Mouse (Mus musculus): Measurements from ENCODE around the gene Grm5. TPM values are rescaled to one million over a fixed set of nuclear protein-coding genes. Genes with fewer than 3 reads are reported as not detected.

Grm5 gene
- polyA plus RNA-seq, 1 experiment from 2014 or later: not detected

GRCm38 (mm10) chr7:87587976-87588375 is 4.0 kb downstream of the Grm5 start:
- no peak overlapping the region for H3K4me3 ChIP-seq (ENCODE audit: low read depth, low read length)
- H3K4me2 ChIP-seq (replicated peaks; ENCODE audit: low read depth, low read length): no peak overlapping the region
- DNase-seq (ENCODE audit: low spot score): peak; percentile 28
- WGBS: 16% methylated on average over 1 of the region's 1 CpGs
- H3K4me1 ChIP-seq (ENCODE audit: insufficient read depth, low read depth, low read length): no peaks in the 10 kb centered on the region
- H3K9ac ChIP-seq (replicated peaks; ENCODE audit: low read depth): no peak overlapping the region
- ATAC-seq: no peak
- H3K9me3 ChIP-seq (ENCODE audit: low read length): no peaks in the 10 kb centered on the region
- TF ChIP-seq EP300 (IDR thresholded peaks at IDR 0.05): no peak
- TF ChIP-seq CTCF (IDR thresholded peaks at IDR 0.05): no peak
- 0 out of 2 replicates have a peak, but pooled peaks cover 3% of the 10 kb centered on the region for H3K27me3 ChIP-seq (replicated peaks; ENCODE audit: insufficient read depth, low read length)
- no peak overlapping the region for H3K27ac ChIP-seq (ENCODE audit: low read length)
- H3K36me3 ChIP-seq (ENCODE audit: insufficient read depth, low read length): no peaks in the 10 kb centered on the region

GRCm38 (mm10) chr7:87626251-87626650 is 42.3 kb downstream of the Grm5 start:
- Histone ChIP-seq H3K4me3 (ENCODE audit: low read depth, low read length) (no peak overlapping the region), H3K9ac (replicated peaks; ENCODE audit: low read depth) (no peak overlapping the region), H3K4me2 (replicated peaks; ENCODE audit: low read depth, low read length) (no peak overlapping the region), H3K27me3 (replicated peaks; ENCODE audit: insufficient read depth, low read length) (no peaks in the 10 kb centered on the region), H3K27ac (ENCODE audit: low read length) (no peak overlapping the region), H3K9me3 (ENCODE audit: low read length) (no peaks in the 10 kb centered on the region), H3K36me3 (ENCODE audit: insufficient read depth, low read length) (no peaks in the 10 kb centered on the region), H3K4me1 (ENCODE audit: insufficient read depth, low read depth, low read length) (no peaks in the 10 kb centered on the region)
- 49% methylated on average over 2 of the region's 2 CpGs for whole genome bisulfite sequencing
- ATAC-seq (no peak), DNase-seq (ENCODE audit: low spot score) (no peak)
- no peak for TF ChIP-seq CTCF (IDR thresholded peaks at IDR 0.05)

- Histone ChIP-seq H3K9me3 (ENCODE audit: low read length) (no peaks in the 10 kb centered on the region), H3K9ac (replicated peaks; ENCODE audit: low read depth) (no peak overlapping the region), H3K36me3 (ENCODE audit: insufficient read depth, low read length) (no peaks in the 10 kb centered on the region), H3K4me3 (ENCODE audit: low read depth, low read length) (no peak overlapping the region), H3K27ac (ENCODE audit: low read length) (no peak overlapping the region), H3K4me1 (ENCODE audit: insufficient read depth, low read depth, low read length) (no peaks in the 10 kb centered on the region), H3K4me2 (replicated peaks; ENCODE audit: low read depth, low read length) (no peak overlapping the region), H3K27me3 (replicated peaks; ENCODE audit: insufficient read depth, low read length) (no peaks in the 10 kb centered on the region)
- no peak for ATAC-seq
- DNase-seq (ENCODE audit: low spot score): no peak
- TF ChIP-seq EP300 (IDR thresholded peaks at IDR 0.05): no peak
- TF ChIP-seq CTCF (IDR thresholded peaks at IDR 0.05): no peak
- 44% methylated on average over 1 of the region's 1 CpGs for WGBS
Measured at GRCm38 (mm10) chr7:87635530-87635929, 51.6 kb downstream of the Grm5 start.

GRCm38 (mm10) chr7:87650610-87651009 is 66.6 kb downstream of the Grm5 start:
- H3K9ac ChIP-seq (replicated peaks; ENCODE audit: low read depth): no peak overlapping the region
- no peak for ATAC-seq
- 78% methylated on average over 3 of the region's 3 CpGs for WGBS
- no peak overlapping the region for H3K4me3 ChIP-seq (ENCODE audit: low read depth, low read length)
- H3K4me2 ChIP-seq (replicated peaks; ENCODE audit: low read depth, low read length): no peak overlapping the region
- no peaks in the 10 kb centered on the region for H3K4me1 ChIP-seq (ENCODE audit: insufficient read depth, low read depth, low read length)
- H3K27me3 ChIP-seq (replicated peaks; ENCODE audit: insufficient read depth, low read length): no peaks in the 10 kb centered on the region
- no peaks in the 10 kb centered on the region for H3K36me3 ChIP-seq (ENCODE audit: insufficient read depth, low read length)
- TF ChIP-seq EP300 (IDR thresholded peaks at IDR 0.05) (no peak), CTCF (IDR thresholded peaks at IDR 0.05) (no peak)
- no peak overlapping the region for H3K27ac ChIP-seq (ENCODE audit: low read length)
- DNase-seq (ENCODE audit: low spot score): no peak
- no peaks in the 10 kb centered on the region for H3K9me3 ChIP-seq (ENCODE audit: low read length)

GRCm38 (mm10) chr7:87661794-87662193 is 77.8 kb downstream of the Grm5 start:
- Histone ChIP-seq H3K4me2 (replicated peaks; ENCODE audit: low read depth, low read length) (no peak overlapping the region), H3K36me3 (ENCODE audit: insufficient read depth, low read length) (no peaks in the 10 kb centered on the region), H3K9ac (replicated peaks; ENCODE audit: low read depth) (no peak overlapping the region), H3K4me1 (ENCODE audit: insufficient read depth, low read depth, low read length) (no peaks in the 10 kb centered on the region), H3K27ac (ENCODE audit: low read length) (no peak overlapping the region), H3K27me3 (replicated peaks; ENCODE audit: insufficient read depth, low read length) (no peaks in the 10 kb centered on the region), H3K9me3 (ENCODE audit: low read length) (no peaks in the 10 kb centered on the region), H3K4me3 (ENCODE audit: low read depth, low read length) (no peak overlapping the region)
- no peak for TF ChIP-seq EP300 (IDR thresholded peaks at IDR 0.05)
- no peak for TF ChIP-seq CTCF (IDR thresholded peaks at IDR 0.05)
- WGBS: 45% methylated on average over 3 of the region's 3 CpGs
- ATAC-seq (no peak), DNase-seq (ENCODE audit: low spot score) (no peak)

GRCm38 (mm10) chr7:87664041-87664440 is 80.1 kb downstream of the Grm5 start:
- no peak overlapping the region for H3K9ac ChIP-seq (replicated peaks; ENCODE audit: low read depth)
- DNase-seq (ENCODE audit: low spot score) (no peak), ATAC-seq (no peak)
- no peaks in the 10 kb centered on the region for H3K27me3 ChIP-seq (replicated peaks; ENCODE audit: insufficient read depth, low read length)
- H3K4me3 ChIP-seq (ENCODE audit: low read depth, low read length): no peak overlapping the region
- TF ChIP-seq EP300 (IDR thresholded peaks at IDR 0.05) (no peak), CTCF (IDR thresholded peaks at IDR 0.05) (no peak)
- no peak overlapping the region for H3K4me2 ChIP-seq (replicated peaks; ENCODE audit: low read depth, low read length)
- H3K27ac ChIP-seq (ENCODE audit: low read length): no peak overlapping the region
- H3K9me3 ChIP-seq (ENCODE audit: low read length): no peaks in the 10 kb centered on the region
- WGBS: 60% methylated on average over 2 of the region's 2 CpGs
- no peaks in the 10 kb centered on the region for H3K36me3 ChIP-seq (ENCODE audit: insufficient read depth, low read length)
- H3K4me1 ChIP-seq (ENCODE audit: insufficient read depth, low read depth, low read length): no peaks in the 10 kb centered on the region

- no peaks in the 10 kb centered on the region for H3K36me3 ChIP-seq (ENCODE audit: insufficient read depth, low read length)
- H3K9ac ChIP-seq (replicated peaks; ENCODE audit: low read depth): no peak overlapping the region
- H3K27me3 ChIP-seq (replicated peaks; ENCODE audit: insufficient read depth, low read length): no peaks in the 10 kb centered on the region
- H3K27ac ChIP-seq (ENCODE audit: low read length): no peak overlapping the region
- H3K4me1 ChIP-seq (ENCODE audit: insufficient read depth, low read depth, low read length): no peaks in the 10 kb centered on the region
- WGBS: 44% methylated on average over 1 of the region's 1 CpGs
- no peak overlapping the region for H3K4me3 ChIP-seq (ENCODE audit: low read depth, low read length)
- TF ChIP-seq EP300 (IDR thresholded peaks at IDR 0.05) (no peak), CTCF (IDR thresholded peaks at IDR 0.05) (no peak)
- H3K9me3 ChIP-seq (ENCODE audit: low read length): no peaks in the 10 kb centered on the region
- no peak for DNase-seq (ENCODE audit: low spot score)
- H3K4me2 ChIP-seq (replicated peaks; ENCODE audit: low read depth, low read length): no peak overlapping the region
- ATAC-seq: no peak
Measured at GRCm38 (mm10) chr7:87716393-87716792, 132.4 kb downstream of the Grm5 start.
